Mouse (Mus musculus): ENCODE results near the gene Tex52.

GRCm38 (mm10) chr6:128375192-128375591, at the start of gene Tex52, which contains the start of gene Gm44596:
- no peak for TF ChIP-seq SMC3 (IDR thresholded peaks at IDR 0.05; ENCODE audit: low read depth, low read length)
- TF ChIP-seq POLR2A (IDR thresholded peaks at IDR 0.05; ENCODE audit: low read depth, low read length) = no peak
